Mouse (Mus musculus): ENCODE results near the gene Themis.

Themis gene

GRCm38 (mm10) chr10:28668261-28668660 lies at the start of gene Themis:
Gene Themis, plus strand, starts transcription at chr10:28668360.
- DNase-seq = no peak

GRCm38 (mm10) chr10:28619415-28619814 lies 48.7 kb upstream of the Themis start:
- DNase-seq = no peak

- DNase-seq = no peak
Measured at GRCm38 (mm10) chr10:28636096-28636495, 32.1 kb upstream of the Themis start.

- no peak for DNase-seq
Measured at GRCm38 (mm10) chr10:28641887-28642286, 26.3 kb upstream of the Themis start.

- no peak for DNase-seq
Measured at GRCm38 (mm10) chr10:28647855-28648254, 20.3 kb upstream of the Themis start.

GRCm38 (mm10) chr10:28649109-28649899 lies 18.9 kb upstream of the Themis start:
- DNase-seq = no peak

- DNase-seq = no peak
Measured at GRCm38 (mm10) chr10:28649900-28650160, 18.3 kb upstream of the Themis start.

- DNase-seq = no peak
Measured at GRCm38 (mm10) chr10:28651910-28652309, 16.2 kb upstream of the Themis start.

GRCm38 (mm10) chr10:28654733-28655132 lies 13.4 kb upstream of the Themis start:
- no peak for DNase-seq

GRCm38 (mm10) chr10:28665141-28665540 lies 3.0 kb upstream of the Themis start:
- no peak for DNase-seq

GRCm38 (mm10) chr10:28673931-28674330 lies 5.8 kb downstream of the Themis start:
- no peak for DNase-seq

- DNase-seq = no peak
Measured at GRCm38 (mm10) chr10:28675337-28675736, 7.2 kb downstream of the Themis start.

- DNase-seq = no peak
Measured at GRCm38 (mm10) chr10:28694981-28695380, 26.8 kb downstream of the Themis start.

GRCm38 (mm10) chr10:28696032-28696431 lies 27.9 kb downstream of the Themis start:
- no peak for DNase-seq

- DNase-seq = no peak
Measured at GRCm38 (mm10) chr10:28698175-28698574, 30.0 kb downstream of the Themis start.

GRCm38 (mm10) chr10:28721828-28722227 lies 53.7 kb downstream of the Themis start:
- DNase-seq = no peak

- no peak for DNase-seq
Measured at GRCm38 (mm10) chr10:28723266-28723665, 55.1 kb downstream of the Themis start.

GRCm38 (mm10) chr10:28730122-28730521 lies 62.0 kb downstream of the Themis start:
- DNase-seq = no peak

- DNase-seq = no peak
Measured at GRCm38 (mm10) chr10:28737953-28738352, 69.8 kb downstream of the Themis start.

- no peak for DNase-seq
Measured at GRCm38 (mm10) chr10:28746426-28746825, 78.3 kb downstream of the Themis start.

GRCm38 (mm10) chr10:28753321-28753720 lies 85.2 kb downstream of the Themis start:
- no peak for DNase-seq

- no peak for DNase-seq
Measured at GRCm38 (mm10) chr10:28754927-28755326, 86.8 kb downstream of the Themis start.

- DNase-seq = no peak
Measured at GRCm38 (mm10) chr10:28776777-28777402, 108.7 kb downstream of the Themis start.

GRCm38 (mm10) chr10:28799469-28799868 lies 131.3 kb downstream of the Themis start:
- no peak for DNase-seq

- DNase-seq = no peak
Measured at GRCm38 (mm10) chr10:28805160-28805559, 137.0 kb downstream of the Themis start.

Measured in cerebellum, adult 11-12 months (tissue).